Mouse (Mus musculus) thymus, adult 2 months (tissue): ENCODE results near the gene Zfp518a.

Experiments used
- CTCF ChIP-seq: fragments of 200-500 bp; IDR thresholded peaks from 2 replicates; pipeline ENCODE4 v1.5.1; 2012; ENCODE audit warnings: mild to moderate bottlenecking, control low read depth, low read length, moderate library complexity, borderline replicate concordance; ENCODE audit not compliant: control insufficient read depth, poor library complexity, insufficient read depth; ENCODE audit errors: extremely low read depth
- POLR2A ChIP-seq: fragments of 200-500 bp; IDR thresholded peaks from 2 replicates; pipeline ENCODE4 v1.6.1; 2012; ENCODE audit warnings: mild to moderate bottlenecking, low read length, control low read depth, moderate library complexity; ENCODE audit not compliant: control insufficient read depth, poor library complexity, insufficient read depth; ENCODE audit errors: extremely low read depth

- TF ChIP-seq CTCF: no peak
- TF ChIP-seq POLR2A: no peak
These were observed 26.2 kb upstream of the Zfp518a start for GRCm38 (mm10) chr19:40868284-40868683.
